Mouse (Mus musculus) heart, adult 9 months (tissue): Measurements from ENCODE around the gene Zbtb4.

ENCODE experiments used
- DNase-seq, 2 experiments: peaks; one replicate each; pipeline ENCODE4 v3.0.0; 2022; ENCODE audit warnings: low spot score in 2 of 2

Gene Zbtb4

GRCm38 (mm10) chr11:69800392-69801197 is 34.9 kb downstream of the Zbtb4 start:
- peak in 1 of 2 experiments; percentile 29 for DNase-seq

GRCm38 (mm10) chr11:69801379-69801977 is 35.8 kb downstream of the Zbtb4 start, which contains the start of gene Fgf11:
Gene Fgf11, minus strand, starts transcription at chr11:69801857.
- DNase-seq, result no peak

DNA sequence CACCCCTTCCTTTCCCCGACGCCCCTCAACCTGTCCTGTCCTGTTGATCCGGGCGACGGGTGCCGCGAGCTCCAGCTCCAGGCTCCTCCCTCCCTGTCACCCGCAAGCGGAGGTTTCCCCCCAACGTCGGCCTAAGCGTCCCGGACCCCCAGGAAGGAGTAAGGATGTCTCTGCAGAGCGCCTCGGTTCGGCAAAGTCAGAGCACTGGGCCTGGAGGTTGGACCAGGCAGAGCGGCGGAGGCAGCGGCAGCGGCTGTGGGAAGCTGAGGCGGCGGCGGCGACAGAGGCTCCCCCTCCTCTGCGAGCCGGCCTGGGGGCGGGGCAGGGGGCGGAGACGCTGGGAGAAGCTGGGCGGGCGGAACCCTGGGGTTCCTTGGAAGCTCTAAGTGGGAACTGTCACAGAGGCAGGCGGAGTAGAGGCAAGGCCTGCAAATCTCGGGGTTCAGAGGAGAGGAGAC is 37.0 kb downstream of the Zbtb4 start:
- DNase-seq, result peak; percentile 89

GRCm38 (mm10) chr11:69803328-69803727 is 37.6 kb downstream of the Zbtb4 start:
- DNase-seq, result no peak

GRCm38 (mm10) chr11:69803786-69804651 is 38.3 kb downstream of the Zbtb4 start:
- peak; percentile 74 to 78 for DNase-seq

- peak; percentile 39 to 45 for DNase-seq
Observed at GRCm38 (mm10) chr11:69804652-69804940, 38.9 kb downstream of the Zbtb4 start.

DNA sequence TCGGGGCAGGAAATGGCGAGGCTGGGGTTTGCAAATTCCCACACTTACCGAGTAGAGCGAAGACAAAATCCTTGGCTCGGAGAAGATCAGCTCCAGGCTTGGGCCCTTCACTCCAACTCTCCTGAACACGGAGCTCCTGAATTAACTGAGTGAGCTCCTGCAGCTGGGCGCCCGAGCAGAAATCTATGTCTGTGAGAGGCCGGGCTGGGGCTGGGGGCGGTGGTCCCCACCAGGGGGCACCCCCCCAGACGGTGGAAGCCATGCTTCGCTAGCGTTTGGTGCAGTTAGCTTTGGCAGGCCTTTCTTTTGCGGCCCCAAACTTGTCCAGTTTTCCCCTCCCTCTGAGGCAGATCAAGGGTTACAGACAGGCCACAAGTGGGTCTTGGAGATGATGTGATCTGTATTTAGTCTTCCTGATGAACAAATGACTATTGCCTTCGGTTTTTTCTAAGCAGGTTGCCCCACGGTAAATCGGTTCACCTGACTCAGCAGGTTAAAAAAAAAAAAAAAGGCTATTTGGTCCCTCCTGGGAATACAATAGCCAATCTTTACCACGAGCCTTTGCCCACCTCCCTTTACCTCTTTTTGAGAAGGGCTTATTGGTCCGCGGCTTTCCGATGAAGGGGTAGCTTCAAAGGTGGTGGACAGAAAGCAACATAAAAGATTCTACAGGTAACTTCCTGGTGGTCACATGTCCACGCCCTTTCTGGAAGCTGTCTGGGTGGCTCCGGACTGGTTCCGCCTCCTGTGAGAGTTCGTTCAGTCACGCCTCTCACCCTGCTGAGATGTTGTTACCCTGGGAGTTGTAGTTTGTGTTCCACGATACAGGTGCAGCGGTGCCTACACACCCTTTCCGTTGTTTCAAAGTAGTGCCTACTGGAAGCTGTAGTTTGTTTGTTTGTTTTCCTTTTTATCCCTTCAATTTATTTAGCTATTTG is 39.5 kb downstream of the Zbtb4 start, which contains the start of gene Tmem102:
TSS of gene Tmem102 (minus strand) at position 653 of the 938 bp plus-strand sequence.
- DNase-seq, result no peak

DNA sequence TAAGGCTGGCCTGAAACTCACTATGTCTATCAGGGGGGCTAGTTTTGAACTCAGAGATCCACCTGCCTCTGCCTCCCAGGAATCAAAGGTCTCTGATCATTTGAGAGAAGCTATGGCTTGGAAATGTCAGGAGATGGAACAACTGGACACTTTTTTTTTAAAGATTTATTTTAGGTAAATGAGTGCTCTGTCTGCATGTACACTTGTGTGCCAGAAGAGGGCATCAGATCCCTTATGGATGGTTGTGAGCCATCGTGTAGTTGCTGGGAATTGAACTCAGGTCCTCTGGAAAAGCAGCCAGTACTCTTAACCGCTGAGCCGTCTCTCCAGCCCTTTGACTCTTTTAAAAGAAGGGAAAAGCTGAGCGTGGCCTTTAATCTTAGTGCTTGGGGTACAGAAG is 40.7 kb downstream of the Zbtb4 start:
- DNase-seq, result no peak

GRCm38 (mm10) chr11:69807641-69808040 is 41.9 kb downstream of the Zbtb4 start:
- no peak for DNase-seq

- DNase-seq, result no peak
Observed at GRCm38 (mm10) chr11:69810280-69810679, 44.6 kb downstream of the Zbtb4 start.

- DNase-seq, result no peak
Observed at GRCm38 (mm10) chr11:69815155-69815554, 49.4 kb downstream of the Zbtb4 start, which contains the start of gene Gm39566. Gene Gm39566, minus strand, starts transcription at chr11:69815298.

GRCm38 (mm10) chr11:69816520-69816919 is 50.8 kb downstream of the Zbtb4 start:
- DNase-seq, result no peak

- no peak for DNase-seq
Observed at GRCm38 (mm10) chr11:69818365-69818764, 52.7 kb downstream of the Zbtb4 start, which contains the start of gene Spem2. Gene Spem2, minus strand, starts transcription at chr11:69818465.

GRCm38 (mm10) chr11:69818871-69819270 is 53.2 kb downstream of the Zbtb4 start:
- DNase-seq, result no peak

GRCm38 (mm10) chr11:69822080-69822479 is 56.4 kb downstream of the Zbtb4 start, which contains the start of gene Spem1:
Gene Spem1, minus strand, starts transcription at chr11:69822180.
- DNase-seq, result no peak

- DNase-seq, result no peak
Observed at GRCm38 (mm10) chr11:69823456-69823855, 57.7 kb downstream of the Zbtb4 start.

GRCm38 (mm10) chr11:69828832-69829231 is 63.1 kb downstream of the Zbtb4 start:
- no peak for DNase-seq

GRCm38 (mm10) chr11:69833554-69833953 is 67.8 kb downstream of the Zbtb4 start:
- no peak for DNase-seq
